Mouse (Mus musculus): ENCODE measurements around the gene Cacna1s. TPM values are rescaled to one million over a fixed set of nuclear protein-coding genes. Genes with fewer than 3 reads are reported as not detected.

Cacna1s gene
- polyA plus RNA-seq, 1 experiment from 2014 or later = 0.29 TPM

DNA sequence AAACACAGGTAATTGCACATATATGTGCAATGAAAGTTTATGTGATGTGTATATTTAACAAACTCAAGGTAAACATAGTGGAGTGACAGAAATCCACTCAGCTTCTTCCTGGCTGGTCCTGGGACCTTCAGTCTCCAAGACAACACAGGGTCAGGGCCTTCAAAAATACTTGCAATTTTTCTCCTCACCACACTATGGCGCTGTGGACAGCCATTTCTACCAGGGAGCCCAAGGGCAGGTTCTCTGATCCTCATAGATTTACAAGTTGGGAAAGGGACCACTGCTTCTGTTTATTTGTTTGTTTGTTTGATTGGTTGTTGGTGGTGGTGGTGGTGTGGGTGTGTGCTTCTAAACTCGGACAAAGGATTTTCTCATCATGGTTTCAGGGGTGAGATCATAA is 5.1 kb upstream of the Cacna1s start:
- peaks cover 36% of the 10 kb centered on the region for H3K27me3 ChIP-seq (ENCODE audit: control insufficient read depth, insufficient read depth, low read depth, low read length)
- H3K4me1 ChIP-seq (replicated peaks; ENCODE audit: control insufficient read depth, insufficient read depth, low read length) = peaks cover 7% of the 10 kb centered on the region; the same call in 1 of the 2 replicates
- WGBS = 6% methylated on average over 2 of the region's 2 CpGs
- no peak overlapping the region for H3K4me2 ChIP-seq (ENCODE audit: low read depth, low read length)
- H3K9me3 ChIP-seq (ENCODE audit: control insufficient read depth, low read length) = no peaks in the 10 kb centered on the region
- H3K4me3 ChIP-seq (ENCODE audit: low read length) = no peak overlapping the region
- no peak for ATAC-seq (ENCODE audit: low read depth)
- H3K36me3 ChIP-seq (ENCODE audit: control insufficient read depth, insufficient read depth, low read length) = no peaks in the 10 kb centered on the region
- no peak overlapping the region for H3K27ac ChIP-seq (ENCODE audit: low read length)
- H3K9ac ChIP-seq (ENCODE audit: low read length) = no peak overlapping the region

GRCm38 (mm10) chr1:136047894-136048293 is 4.7 kb upstream of the Cacna1s start:
- peaks cover 7% of the 10 kb centered on the region; the same call in 1 of the 2 replicates for H3K4me1 ChIP-seq (replicated peaks; ENCODE audit: control insufficient read depth, insufficient read depth, low read length)
- H3K9ac ChIP-seq (ENCODE audit: low read length) = no peak overlapping the region
- ATAC-seq (ENCODE audit: low read depth) = no peak
- no peaks in the 10 kb centered on the region for H3K36me3 ChIP-seq (ENCODE audit: control insufficient read depth, insufficient read depth, low read length)
- no peak overlapping the region for H3K27ac ChIP-seq (ENCODE audit: low read length)
- H3K27me3 ChIP-seq (ENCODE audit: control insufficient read depth, insufficient read depth, low read depth, low read length) = peaks cover 39% of the 10 kb centered on the region
- 64% methylated on average over 9 of the region's 9 CpGs for WGBS
- H3K4me3 ChIP-seq (ENCODE audit: low read length) = no peak overlapping the region
- no peak overlapping the region for H3K4me2 ChIP-seq (ENCODE audit: low read depth, low read length)
- H3K9me3 ChIP-seq (ENCODE audit: control insufficient read depth, low read length) = no peaks in the 10 kb centered on the region

- WGBS = 19% methylated on average over 29 of the region's 29 CpGs
- ATAC-seq (ENCODE audit: low read depth) = no peak
- H3K9me3 ChIP-seq (ENCODE audit: control insufficient read depth, low read length) = no peaks in the 10 kb centered on the region
- peak within 1 kb of the TSS; percentile 26 for H3K4me3 ChIP-seq (ENCODE audit: low read length)
- peaks cover 39% of the 10 kb centered on the region for H3K27me3 ChIP-seq (ENCODE audit: control insufficient read depth, insufficient read depth, low read depth, low read length)
- peaks cover 10% of the 10 kb centered on the region; the same call in 1 of the 2 replicates for H3K4me1 ChIP-seq (replicated peaks; ENCODE audit: control insufficient read depth, insufficient read depth, low read length)
- H3K36me3 ChIP-seq (ENCODE audit: control insufficient read depth, insufficient read depth, low read length) = no peaks in the 10 kb centered on the region
- 0 out of 2 replicates have a peak within 1 kb of the TSS, but pooled peaks have one; percentile 23 for H3K9ac ChIP-seq (ENCODE audit: low read length)
- H3K27ac ChIP-seq (ENCODE audit: low read length) = no peak within 1 kb of the TSS
- H3K4me2 ChIP-seq (ENCODE audit: low read depth, low read length) = peak within 1 kb of the TSS; percentile 46
Observed at GRCm38 (mm10) chr1:136050312-136051012, 2.1 kb upstream of the Cacna1s start, which contains the start of gene Ascl5. Gene Ascl5 (plus strand): TSS chr1:136050804.

- peaks cover 39% of the 10 kb centered on the region for H3K27me3 ChIP-seq (ENCODE audit: control insufficient read depth, insufficient read depth, low read depth, low read length)
- ATAC-seq (ENCODE audit: low read depth) = peak; percentile 58
- H3K9ac ChIP-seq (ENCODE audit: low read length) = 0 out of 2 replicates have a peak overlapping the region, but pooled peaks have one; percentile 23
Observed at GRCm38 (mm10) chr1:136051013-136051315, 1.6 kb upstream of the Cacna1s start.

DNA sequence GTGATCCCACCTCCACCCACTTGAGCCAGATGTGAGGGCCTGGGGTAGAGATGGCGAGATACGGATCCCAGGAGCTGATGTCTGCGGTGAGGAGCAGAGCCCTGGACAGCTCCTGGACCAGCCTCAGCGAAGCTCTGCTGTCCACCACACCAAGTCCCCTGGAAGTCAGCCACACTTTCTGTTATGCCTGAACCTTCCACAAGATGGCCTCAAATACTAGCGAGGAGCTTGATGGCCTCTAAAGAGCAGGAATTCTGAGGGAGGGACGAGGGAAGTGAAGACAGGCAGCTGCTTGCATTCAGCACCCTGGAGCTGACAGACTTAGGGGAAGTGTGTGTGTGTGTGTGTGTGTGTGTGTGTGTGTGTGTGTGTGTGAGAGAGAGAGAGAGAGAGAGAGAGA is 1.1 kb upstream of the Cacna1s start:
- no peak overlapping the region; the same call in 1 of the 2 replicates for H3K4me3 ChIP-seq (ENCODE audit: low read length)
- H3K4me2 ChIP-seq (ENCODE audit: low read depth, low read length) = peak overlapping the region; percentile 46; the same call in 1 of the 2 replicates
- WGBS = 0% methylated on average over 6 of the region's 6 CpGs
- H3K9ac ChIP-seq (ENCODE audit: low read length) = no peak overlapping the region
- peak; percentile 86 for ATAC-seq (ENCODE audit: low read depth)
- H3K9me3 ChIP-seq (ENCODE audit: control insufficient read depth, low read length) = no peaks in the 10 kb centered on the region
- no peak overlapping the region for H3K27ac ChIP-seq (ENCODE audit: low read length)
- no peaks in the 10 kb centered on the region for H3K36me3 ChIP-seq (ENCODE audit: control insufficient read depth, insufficient read depth, low read length)
- peaks cover 10% of the 10 kb centered on the region; the same call in 1 of the 2 replicates for H3K4me1 ChIP-seq (replicated peaks; ENCODE audit: control insufficient read depth, insufficient read depth, low read length)
- peaks cover 39% of the 10 kb centered on the region for H3K27me3 ChIP-seq (ENCODE audit: control insufficient read depth, insufficient read depth, low read depth, low read length)

More at GRCm38 (mm10) chr1:136051013-136051315, 1.6 kb upstream of the Cacna1s start:
- under 1% methylated on average over 35 of the region's 36 CpGs for WGBS
- H3K9me3 ChIP-seq (ENCODE audit: control insufficient read depth, low read length) = no peaks in the 10 kb centered on the region
- peaks cover 10% of the 10 kb centered on the region; the same call in 1 of the 2 replicates for H3K4me1 ChIP-seq (replicated peaks; ENCODE audit: control insufficient read depth, insufficient read depth, low read length)
- no peak overlapping the region for H3K27ac ChIP-seq (ENCODE audit: low read length)
- peak overlapping the region; percentile 46 for H3K4me2 ChIP-seq (ENCODE audit: low read depth, low read length)
- no peaks in the 10 kb centered on the region for H3K36me3 ChIP-seq (ENCODE audit: control insufficient read depth, insufficient read depth, low read length)
- peak overlapping the region; percentile 26 for H3K4me3 ChIP-seq (ENCODE audit: low read length)

DNA sequence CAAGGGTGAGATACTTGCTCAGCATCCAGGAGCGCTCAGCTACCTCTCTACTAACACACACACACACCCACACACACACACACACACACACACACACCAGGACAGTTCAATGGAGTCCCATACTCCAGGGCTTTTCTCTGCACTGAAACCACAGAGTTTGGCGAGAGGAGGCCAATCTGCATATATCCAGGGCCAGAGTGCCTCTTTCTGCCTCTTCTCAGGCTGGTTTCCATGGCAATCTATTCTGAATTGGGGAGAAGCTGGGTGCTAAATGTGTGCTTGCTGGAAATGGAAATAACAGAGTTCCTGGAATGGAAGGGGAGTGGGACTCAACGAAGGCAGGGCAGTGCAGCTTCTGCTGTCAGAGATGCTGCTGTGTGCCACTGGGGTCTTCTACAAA is 3.2 kb downstream of the Cacna1s start:
- H3K27ac ChIP-seq (ENCODE audit: low read length) = no peak overlapping the region
- no peak for ATAC-seq (ENCODE audit: low read depth)
- no peak overlapping the region for H3K4me3 ChIP-seq (ENCODE audit: low read length)
- H3K27me3 ChIP-seq (ENCODE audit: control insufficient read depth, insufficient read depth, low read depth, low read length) = peaks cover 14% of the 10 kb centered on the region
- H3K9me3 ChIP-seq (ENCODE audit: control insufficient read depth, low read length) = no peaks in the 10 kb centered on the region
- no peak overlapping the region for H3K9ac ChIP-seq (ENCODE audit: low read length)
- 57% methylated on average over 3 of the region's 3 CpGs for WGBS
- H3K4me2 ChIP-seq (ENCODE audit: low read depth, low read length) = no peak overlapping the region
- H3K36me3 ChIP-seq (ENCODE audit: control insufficient read depth, insufficient read depth, low read length) = no peaks in the 10 kb centered on the region
- H3K4me1 ChIP-seq (replicated peaks; ENCODE audit: control insufficient read depth, insufficient read depth, low read length) = peaks cover 9% of the 10 kb centered on the region; the same call in 1 of the 2 replicates

- H3K4me2 ChIP-seq (ENCODE audit: low read depth, low read length) = no peak overlapping the region
- H3K4me3 ChIP-seq (ENCODE audit: low read length) = no peak overlapping the region
- no peaks in the 10 kb centered on the region for H3K36me3 ChIP-seq (ENCODE audit: control insufficient read depth, insufficient read depth, low read length)
- H3K27ac ChIP-seq (ENCODE audit: low read length) = no peak overlapping the region
- WGBS = 42% methylated on average over 3 of the region's 3 CpGs
- no peak for ATAC-seq (ENCODE audit: low read depth)
- no peaks in the 10 kb centered on the region for H3K27me3 ChIP-seq (ENCODE audit: control insufficient read depth, insufficient read depth, low read depth, low read length)
- no peaks in the 10 kb centered on the region for H3K9me3 ChIP-seq (ENCODE audit: control insufficient read depth, low read length)
- H3K9ac ChIP-seq (ENCODE audit: low read length) = no peak overlapping the region
- H3K4me1 ChIP-seq (replicated peaks; ENCODE audit: control insufficient read depth, insufficient read depth, low read length) = peaks cover 3% of the 10 kb centered on the region; the same call in 1 of the 2 replicates
Observed at GRCm38 (mm10) chr1:136058594-136058993, 6.0 kb downstream of the Cacna1s start.

GRCm38 (mm10) chr1:136061041-136061789 is 8.7 kb downstream of the Cacna1s start:
- Histone ChIP-seq H3K4me1 (replicated peaks; ENCODE audit: control insufficient read depth, insufficient read depth, low read length) (no peaks in the 10 kb centered on the region), H3K27ac (ENCODE audit: low read length) (no peak overlapping the region), H3K4me2 (ENCODE audit: low read depth, low read length) (no peak overlapping the region), H3K36me3 (ENCODE audit: control insufficient read depth, insufficient read depth, low read length) (no peaks in the 10 kb centered on the region), H3K9ac (ENCODE audit: low read length) (no peak overlapping the region), H3K4me3 (ENCODE audit: low read length) (no peak overlapping the region), H3K27me3 (ENCODE audit: control insufficient read depth, insufficient read depth, low read depth, low read length) (no peaks in the 10 kb centered on the region), H3K9me3 (ENCODE audit: control insufficient read depth, low read length) (no peaks in the 10 kb centered on the region)
- 55% methylated on average over 9 of the region's 9 CpGs for WGBS
- ATAC-seq (ENCODE audit: low read depth) = no peak

GRCm38 (mm10) chr1:136061790-136062141 is 9.2 kb downstream of the Cacna1s start:
- Histone ChIP-seq H3K4me2 (ENCODE audit: low read depth, low read length) (no peak overlapping the region), H3K36me3 (ENCODE audit: control insufficient read depth, insufficient read depth, low read length) (no peaks in the 10 kb centered on the region), H3K4me3 (ENCODE audit: low read length) (no peak overlapping the region), H3K9ac (ENCODE audit: low read length) (no peak overlapping the region), H3K9me3 (ENCODE audit: control insufficient read depth, low read length) (no peaks in the 10 kb centered on the region), H3K27ac (ENCODE audit: low read length) (no peak overlapping the region), H3K4me1 (replicated peaks; ENCODE audit: control insufficient read depth, insufficient read depth, low read length) (no peaks in the 10 kb centered on the region), H3K27me3 (ENCODE audit: control insufficient read depth, insufficient read depth, low read depth, low read length) (no peaks in the 10 kb centered on the region)
- 86% methylated on average over 7 of the region's 7 CpGs for WGBS
- no peak for ATAC-seq (ENCODE audit: low read depth)

Data from lung, embryonic 16.5 days (tissue).